Mouse (Mus musculus) stomach, embryonic 16.5 days (tissue): ENCODE data around the gene Abca4. TPM values are rescaled to one million over a fixed set of nuclear protein-coding genes. Genes with fewer than 3 reads are reported as not detected.

ENCODE experiments used
- ATAC-seq: fragments of 200-750 bp; cut with Nextera tagmentation; 2 replicates; pipeline ENCODE4 v1.8.0; 2017; ENCODE audit warnings: moderate number of reproducible peaks, moderate TSS enrichment; ENCODE audit not compliant: insufficient read depth, low FRiP score
- H3K27ac ChIP-seq: fragments of 300-500 bp; sonication (generic); 2 replicates; pipeline ENCODE4 v1.5.1; 2014; ENCODE audit warnings: low read length
- H3K27me3 ChIP-seq: fragments of 300-500 bp; sonication (generic); 2 replicates; pipeline ENCODE4 v1.6.1; 2014; ENCODE audit warnings: low read length, control low read depth, mixed read lengths; ENCODE audit not compliant: control insufficient read depth, insufficient read depth
- H3K36me3 ChIP-seq: fragments of 300-500 bp; sonication (generic); 2 replicates; pipeline ENCODE4 v1.6.1; 2014; ENCODE audit warnings: low read length; ENCODE audit not compliant: control insufficient read depth, insufficient read depth
- H3K4me1 ChIP-seq: fragments of 300-500 bp; sonication (generic); 2 replicates; pipeline ENCODE4 v1.6.1; 2014; ENCODE audit warnings: low read length, control low read depth, mixed read lengths; ENCODE audit not compliant: control insufficient read depth, insufficient read depth
- H3K4me2 ChIP-seq: fragments of 300-500 bp; sonication (generic); 2 replicates; pipeline ENCODE4 v1.6.1; 2014; ENCODE audit warnings: low read depth, low read length, mixed read lengths
- H3K4me3 ChIP-seq: fragments of 300-500 bp; sonication (generic); replicated peaks from 2 replicates; pipeline ENCODE4 v1.5.1; 2014; ENCODE audit warnings: mild to moderate bottlenecking, low read length
- H3K9ac ChIP-seq: fragments of 300-500 bp; sonication (generic); 2 replicates; pipeline ENCODE4 v1.6.1; 2014; ENCODE audit warnings: low read length
- H3K9me3 ChIP-seq: fragments of 300-500 bp; sonication (generic); replicated peaks from 2 replicates; pipeline ENCODE4 v1.6.1; 2016; ENCODE audit warnings: low read length, control low read depth; ENCODE audit not compliant: control insufficient read depth
- WGBS: fragments of 180-500 bp; shearing (Covaris S2); extraction: QIAGEN DNeasy Blood & Tissue Kit; methylation state at CpG from one replicate; pipeline ENCODE4 v1.1.7; 2014; 5-methylcytosine and 5-hydroxymethylcytosine counted together
- polyA plus RNA-seq: library from polyadenylated mRNA; unstranded; fragments of >200 nt; fragmentation: Nextera tagmentation; extraction: Ambion mirVana; gene quantifications from 2 replicates; pipeline ENCODE4 v1.2.1, GENCODE M21; 2015

Gene Abca4
- polyA plus RNA-seq, result 0.84 and 0.87 TPM in 2 replicates

GRCm38 (mm10) chr3:122043799-122044547 is at the start of gene Abca4:
Gene Abca4 (plus strand): TSS chr3:122044443.
- no peaks in the 10 kb centered on the region for H3K36me3 ChIP-seq
- WGBS, result 33% methylated on average over 26 of the region's 26 CpGs
- H3K27ac ChIP-seq, result no peak within 1 kb of the TSS
- H3K27me3 ChIP-seq, result no peaks in the 10 kb centered on the region
- H3K4me1 ChIP-seq, result peaks cover 34% of the 10 kb centered on the region
- H3K9ac ChIP-seq, result 0 out of 2 replicates have a peak within 1 kb of the TSS, but pooled peaks have one; percentile 35
- peak within 1 kb of the TSS; percentile 29; the same call in 1 of the 2 replicates for H3K4me2 ChIP-seq
- H3K4me3 ChIP-seq, result no peak within 1 kb of the TSS
- ATAC-seq, result no peak
- H3K9me3 ChIP-seq, result no peaks in the 10 kb centered on the region

- no peak for ATAC-seq
- H3K4me3 ChIP-seq, result no peak overlapping the region
- H3K4me1 ChIP-seq, result no peaks in the 10 kb centered on the region
- no peak overlapping the region for H3K4me2 ChIP-seq
- peaks cover 5% of the 10 kb centered on the region; the same call in 1 of the 2 replicates for H3K36me3 ChIP-seq
- H3K9ac ChIP-seq, result no peak overlapping the region
- 77% methylated on average over 4 of the region's 4 CpGs for WGBS
- no peak overlapping the region for H3K27ac ChIP-seq
- H3K9me3 ChIP-seq, result no peaks in the 10 kb centered on the region
- H3K27me3 ChIP-seq, result no peaks in the 10 kb centered on the region
Measured at GRCm38 (mm10) chr3:121995125-121995524, 49.1 kb upstream of the Abca4 start.

- Histone ChIP-seq H3K9me3 (no peaks in the 10 kb centered on the region), H3K27me3 (no peaks in the 10 kb centered on the region), H3K36me3 (no peaks in the 10 kb centered on the region), H3K27ac (no peak overlapping the region), H3K4me1 (0 out of 2 replicates have a peak, but pooled peaks cover 3% of the 10 kb centered on the region), H3K9ac (no peak overlapping the region), H3K4me2 (no peak overlapping the region), H3K4me3 (no peak overlapping the region)
- no peak for ATAC-seq
- 82% methylated on average over 2 of the region's 2 CpGs for WGBS
Measured at GRCm38 (mm10) chr3:121999934-122000333, 44.3 kb upstream of the Abca4 start.

GRCm38 (mm10) chr3:122001568-122001967 is 42.7 kb upstream of the Abca4 start:
- Histone ChIP-seq H3K4me1 (0 out of 2 replicates have a peak, but pooled peaks cover 3% of the 10 kb centered on the region), H3K4me3 (no peak overlapping the region), H3K9ac (no peak overlapping the region), H3K27me3 (no peaks in the 10 kb centered on the region), H3K4me2 (no peak overlapping the region), H3K36me3 (no peaks in the 10 kb centered on the region), H3K27ac (no peak overlapping the region), H3K9me3 (no peaks in the 10 kb centered on the region)
- 50% methylated on average over 6 of the region's 6 CpGs for WGBS
- no peak for ATAC-seq

- Histone ChIP-seq H3K9me3 (no peaks in the 10 kb centered on the region), H3K4me2 (no peak overlapping the region), H3K27me3 (no peaks in the 10 kb centered on the region), H3K27ac (no peak overlapping the region), H3K9ac (no peak overlapping the region), H3K4me1 (no peaks in the 10 kb centered on the region), H3K36me3 (peaks cover 11% of the 10 kb centered on the region; the same call in 1 of the 2 replicates), H3K4me3 (no peak overlapping the region)
- no peak for ATAC-seq
- WGBS, result 87% methylated on average over 5 of the region's 5 CpGs
Measured at GRCm38 (mm10) chr3:122009818-122010217, 34.4 kb upstream of the Abca4 start.

- Histone ChIP-seq H3K4me1 (no peaks in the 10 kb centered on the region), H3K4me2 (no peak overlapping the region), H3K4me3 (no peak overlapping the region), H3K27me3 (no peaks in the 10 kb centered on the region), H3K9me3 (no peaks in the 10 kb centered on the region), H3K27ac (no peak overlapping the region), H3K9ac (no peak overlapping the region), H3K36me3 (peaks cover 11% of the 10 kb centered on the region; the same call in 1 of the 2 replicates)
- ATAC-seq, result no peak
- 80% methylated on average over 5 of the region's 5 CpGs for WGBS
Measured at GRCm38 (mm10) chr3:122010292-122010691, 34.0 kb upstream of the Abca4 start.

GRCm38 (mm10) chr3:122012464-122012863 is 31.8 kb upstream of the Abca4 start:
- Histone ChIP-seq H3K9ac (no peak overlapping the region), H3K27ac (no peak overlapping the region), H3K4me3 (no peak overlapping the region), H3K4me2 (no peak overlapping the region), H3K4me1 (no peaks in the 10 kb centered on the region), H3K27me3 (no peaks in the 10 kb centered on the region), H3K36me3 (peaks cover 13% of the 10 kb centered on the region; the same call in 1 of the 2 replicates), H3K9me3 (no peaks in the 10 kb centered on the region)
- no peak for ATAC-seq
- WGBS, result 70% methylated on average over 1 of the region's 1 CpGs

GRCm38 (mm10) chr3:122018421-122018820 is 25.8 kb upstream of the Abca4 start:
- ATAC-seq, result no peak
- H3K9ac ChIP-seq, result no peak overlapping the region
- H3K36me3 ChIP-seq, result 0 out of 2 replicates have a peak, but pooled peaks cover 8% of the 10 kb centered on the region
- no peaks in the 10 kb centered on the region for H3K9me3 ChIP-seq
- no peak overlapping the region for H3K4me3 ChIP-seq
- no peak overlapping the region for H3K4me2 ChIP-seq
- no peaks in the 10 kb centered on the region for H3K27me3 ChIP-seq
- no peak overlapping the region for H3K27ac ChIP-seq
- WGBS, result 92% methylated on average over 7 of the region's 7 CpGs
- H3K4me1 ChIP-seq, result no peaks in the 10 kb centered on the region

GRCm38 (mm10) chr3:122019159-122019558 is 25.1 kb upstream of the Abca4 start:
- Histone ChIP-seq H3K27ac (no peak overlapping the region), H3K36me3 (0 out of 2 replicates have a peak, but pooled peaks cover 7% of the 10 kb centered on the region), H3K4me3 (no peak overlapping the region), H3K4me1 (no peaks in the 10 kb centered on the region), H3K27me3 (no peaks in the 10 kb centered on the region), H3K9me3 (no peaks in the 10 kb centered on the region), H3K9ac (no peak overlapping the region), H3K4me2 (no peak overlapping the region)
- ATAC-seq, result no peak
- WGBS, result 87% methylated on average over 5 of the region's 5 CpGs
